Mouse (Mus musculus): Measurements from ENCODE around the gene Hspbp1. TPM values are rescaled to one million over a fixed set of nuclear protein-coding genes. Genes with fewer than 3 reads are reported as not detected.

Gene Hspbp1
- polyA plus RNA-seq (2015; fragmentation: Illumina TruSeq; extraction: RNeasy Lipid Tissue Mini Kit (QIAGEN cat#74804); ENCODE audit: low read depth, low replicate concordance) = 126 TPM

GRCm38 (mm10) chr7:4684632-4685417 lies at the start of gene Hspbp1:
Gene Hspbp1 (minus strand): TSS chr7:4685068.

GRCm38 (mm10) chr7:4725169-4725568 lies 40.3 kb upstream of the Hspbp1 start, which contains the start of gene Tmem150b:
Gene Tmem150b (minus strand): TSS chr7:4725249.

GRCm38 (mm10) chr7:4690387-4690786 lies 5.5 kb upstream of the Hspbp1 start, which contains the start of gene Brsk1:
Gene Brsk1 (plus strand): TSS chr7:4690604.

GRCm38 (mm10) chr7:4658912-4659551 lies 25.8 kb downstream of the Hspbp1 start, which contains the start of gene Ppp6r1:
Gene Ppp6r1 (minus strand): TSS chr7:4659019.

GRCm38 (mm10) chr7:4631031-4631430 lies 53.8 kb downstream of the Hspbp1 start, which contains the start of gene Tmem86b:
Gene Tmem86b (minus strand): TSS chr7:4631422.

Other genes with a start within 250 kb of the Hspbp1 start
- 32.6 TPM for gene Rdh13, start 239.4 kb downstream of the Hspbp1 start, polyA plus RNA-seq (2015; fragmentation: Illumina TruSeq; extraction: RNeasy Lipid Tissue Mini Kit (QIAGEN cat#74804); ENCODE audit: low read depth, low replicate concordance)
- gene Eps8l1, start 224.4 kb downstream of the Hspbp1 start, polyA plus RNA-seq (2015; fragmentation: Illumina TruSeq; extraction: RNeasy Lipid Tissue Mini Kit (QIAGEN cat#74804); ENCODE audit: low read depth, low replicate concordance) = 12.5 TPM
- 134 TPM for gene Ppp1r12c, start 183.4 kb downstream of the Hspbp1 start, polyA plus RNA-seq (2015; fragmentation: Illumina TruSeq; extraction: RNeasy Lipid Tissue Mini Kit (QIAGEN cat#74804); ENCODE audit: low read depth, low replicate concordance)
- gene Tnnt1, start 168.7 kb downstream of the Hspbp1 start, polyA plus RNA-seq (2015; fragmentation: Illumina TruSeq; extraction: RNeasy Lipid Tissue Mini Kit (QIAGEN cat#74804); ENCODE audit: low read depth, low replicate concordance) = 30.2 TPM
- gene Tnni3, start 160.8 kb downstream of the Hspbp1 start, polyA plus RNA-seq (2015; fragmentation: Illumina TruSeq; extraction: RNeasy Lipid Tissue Mini Kit (QIAGEN cat#74804); ENCODE audit: low read depth, low replicate concordance) = 3.3 TPM
- gene Dnaaf3, start 152.6 kb downstream of the Hspbp1 start, polyA plus RNA-seq (2015; fragmentation: Illumina TruSeq; extraction: RNeasy Lipid Tissue Mini Kit (QIAGEN cat#74804); ENCODE audit: low read depth, low replicate concordance) = 1.2 TPM
- 318 TPM for gene Syt5, start 137.5 kb downstream of the Hspbp1 start, polyA plus RNA-seq (2015; fragmentation: Illumina TruSeq; extraction: RNeasy Lipid Tissue Mini Kit (QIAGEN cat#74804); ENCODE audit: low read depth, low replicate concordance)
- 0.92 TPM for gene Ptprh, start 81.0 kb downstream of the Hspbp1 start, polyA plus RNA-seq (2015; fragmentation: Illumina TruSeq; extraction: RNeasy Lipid Tissue Mini Kit (QIAGEN cat#74804); ENCODE audit: low read depth, low replicate concordance)
- gene Tmem86b, start 53.6 kb downstream of the Hspbp1 start, polyA plus RNA-seq (2015; fragmentation: Illumina TruSeq; extraction: RNeasy Lipid Tissue Mini Kit (QIAGEN cat#74804); ENCODE audit: low read depth, low replicate concordance) = 13.2 TPM
- 99.8 TPM for gene Ppp6r1, start 26.0 kb downstream of the Hspbp1 start, polyA plus RNA-seq (2015; fragmentation: Illumina TruSeq; extraction: RNeasy Lipid Tissue Mini Kit (QIAGEN cat#74804); ENCODE audit: low read depth, low replicate concordance)
- gene Brsk1, start 5.5 kb upstream of the Hspbp1 start, polyA plus RNA-seq (2015; fragmentation: Illumina TruSeq; extraction: RNeasy Lipid Tissue Mini Kit (QIAGEN cat#74804); ENCODE audit: low read depth, low replicate concordance) = 257 TPM
- gene Tmem150b, start 40.2 kb upstream of the Hspbp1 start, polyA plus RNA-seq (2015; fragmentation: Illumina TruSeq; extraction: RNeasy Lipid Tissue Mini Kit (QIAGEN cat#74804); ENCODE audit: low read depth, low replicate concordance) = not detected
- 21.4 TPM for gene Kmt5c, start 55.0 kb upstream of the Hspbp1 start, polyA plus RNA-seq (2015; fragmentation: Illumina TruSeq; extraction: RNeasy Lipid Tissue Mini Kit (QIAGEN cat#74804); ENCODE audit: low read depth, low replicate concordance)
- 12.2 TPM for gene Cox6b2, start 68.0 kb upstream of the Hspbp1 start, polyA plus RNA-seq (2015; fragmentation: Illumina TruSeq; extraction: RNeasy Lipid Tissue Mini Kit (QIAGEN cat#74804); ENCODE audit: low read depth, low replicate concordance)
- not detected for gene Fam71e2, start 86.2 kb upstream of the Hspbp1 start, polyA plus RNA-seq (2015; fragmentation: Illumina TruSeq; extraction: RNeasy Lipid Tissue Mini Kit (QIAGEN cat#74804); ENCODE audit: low read depth, low replicate concordance)
- gene Il11, start 97.8 kb upstream of the Hspbp1 start, polyA plus RNA-seq (2015; fragmentation: Illumina TruSeq; extraction: RNeasy Lipid Tissue Mini Kit (QIAGEN cat#74804); ENCODE audit: low read depth, low replicate concordance) = 0.67 TPM
- gene Tmem190, start 97.9 kb upstream of the Hspbp1 start, polyA plus RNA-seq (2015; fragmentation: Illumina TruSeq; extraction: RNeasy Lipid Tissue Mini Kit (QIAGEN cat#74804); ENCODE audit: low read depth, low replicate concordance) = not detected
- gene Tmem238, start 104.6 kb upstream of the Hspbp1 start, polyA plus RNA-seq (2015; fragmentation: Illumina TruSeq; extraction: RNeasy Lipid Tissue Mini Kit (QIAGEN cat#74804); ENCODE audit: low read depth, low replicate concordance) = 1.4 TPM
- 466 TPM for gene Rpl28, start 107.8 kb upstream of the Hspbp1 start, polyA plus RNA-seq (2015; fragmentation: Illumina TruSeq; extraction: RNeasy Lipid Tissue Mini Kit (QIAGEN cat#74804); ENCODE audit: low read depth, low replicate concordance)
- 175 TPM for gene Ube2s, start 127.5 kb upstream of the Hspbp1 start, polyA plus RNA-seq (2015; fragmentation: Illumina TruSeq; extraction: RNeasy Lipid Tissue Mini Kit (QIAGEN cat#74804); ENCODE audit: low read depth, low replicate concordance)
- gene Shisa7, start 159.6 kb upstream of the Hspbp1 start, polyA plus RNA-seq (2015; fragmentation: Illumina TruSeq; extraction: RNeasy Lipid Tissue Mini Kit (QIAGEN cat#74804); ENCODE audit: low read depth, low replicate concordance) = 75.7 TPM
- 10.4 TPM for gene Isoc2b, start 185.2 kb upstream of the Hspbp1 start, polyA plus RNA-seq (2015; fragmentation: Illumina TruSeq; extraction: RNeasy Lipid Tissue Mini Kit (QIAGEN cat#74804); ENCODE audit: low read depth, low replicate concordance)
- gene Isoc2a, start 192.1 kb upstream of the Hspbp1 start, polyA plus RNA-seq (2015; fragmentation: Illumina TruSeq; extraction: RNeasy Lipid Tissue Mini Kit (QIAGEN cat#74804); ENCODE audit: low read depth, low replicate concordance) = 16.9 TPM
- not detected for gene Gm36210, start 221.4 kb upstream of the Hspbp1 start, polyA plus RNA-seq (2015; fragmentation: Illumina TruSeq; extraction: RNeasy Lipid Tissue Mini Kit (QIAGEN cat#74804); ENCODE audit: low read depth, low replicate concordance)
- 5.6 TPM for gene Zfp628, start 230.1 kb upstream of the Hspbp1 start, polyA plus RNA-seq (2015; fragmentation: Illumina TruSeq; extraction: RNeasy Lipid Tissue Mini Kit (QIAGEN cat#74804); ENCODE audit: low read depth, low replicate concordance)
- 103 TPM for gene Nat14, start 237.0 kb upstream of the Hspbp1 start, polyA plus RNA-seq (2015; fragmentation: Illumina TruSeq; extraction: RNeasy Lipid Tissue Mini Kit (QIAGEN cat#74804); ENCODE audit: low read depth, low replicate concordance)
- 1.2 TPM for gene Ssc5d, start 240.7 kb upstream of the Hspbp1 start, polyA plus RNA-seq (2015; fragmentation: Illumina TruSeq; extraction: RNeasy Lipid Tissue Mini Kit (QIAGEN cat#74804); ENCODE audit: low read depth, low replicate concordance)